Mouse (Mus musculus) hindbrain, embryonic 13.5 days (tissue): ENCODE measurements around the gene Dnaaf5. TPM values are rescaled to one million over a fixed set of nuclear protein-coding genes. Genes with fewer than 3 reads are reported as not detected.

Source experiments
- ATAC-seq: fragments of 200-750 bp; cut with Nextera tagmentation; 2 replicates; pipeline ENCODE4 v1.8.0; 2017; ENCODE audit warnings: moderate TSS enrichment; ENCODE audit not compliant: low FRiP score
- H3K27ac ChIP-seq: fragments of 300-500 bp; sonication (generic); 2 replicates; pipeline ENCODE4 v1.5.1; 2015; ENCODE audit warnings: inconsistent platforms, mild to moderate bottlenecking, moderate library complexity
- H3K27me3 ChIP-seq: fragments of 300-500 bp; sonication (generic); 2 replicates; pipeline ENCODE4 v1.6.1; 2015; ENCODE audit warnings: mild to moderate bottlenecking, inconsistent platforms
- H3K36me3 ChIP-seq: fragments of 300-500 bp; sonication (generic); 2 replicates; pipeline ENCODE4 v1.6.1; 2015; ENCODE audit warnings: mild to moderate bottlenecking, inconsistent platforms
- H3K4me1 ChIP-seq: fragments of 300-500 bp; sonication (generic); replicated peaks from 2 replicates; pipeline ENCODE4 v1.6.1; 2015; ENCODE audit warnings: inconsistent platforms
- H3K4me2 ChIP-seq: fragments of 300-500 bp; sonication (generic); 2 replicates; pipeline ENCODE4 v1.6.1; 2015; ENCODE audit warnings: inconsistent platforms, mild to moderate bottlenecking, moderate library complexity
- H3K4me3 ChIP-seq: fragments of 300-500 bp; sonication (generic); 2 replicates; pipeline ENCODE4 v1.5.1; 2015; ENCODE audit warnings: mild to moderate bottlenecking, inconsistent platforms
- H3K9ac ChIP-seq: fragments of 300-500 bp; sonication (generic); 2 replicates; pipeline ENCODE4 v1.6.1; 2015; ENCODE audit warnings: mild to moderate bottlenecking, inconsistent platforms
- H3K9me3 ChIP-seq: fragments of 300-500 bp; sonication (generic); 2 replicates; pipeline ENCODE4 v1.6.1; 2016; ENCODE audit warnings: inconsistent platforms
- WGBS: fragments of 180-500 bp; shearing (Covaris S2); methylation state at CpG from one replicate; pipeline ENCODE4 v1.1.7; 2015; 5-methylcytosine and 5-hydroxymethylcytosine counted together
- polyA plus RNA-seq: library from polyadenylated mRNA; unstranded; fragments of >200 nt; fragmentation: Nextera tagmentation; extraction: Ambion mirVana; gene quantifications from 2 replicates; pipeline ENCODE4 v1.2.1, GENCODE M21; 2015

Gene Dnaaf5
- polyA plus RNA-seq, 1 experiment from 2014 or later = 3.7 TPM

GRCm38 (mm10) chr5:139128476-139129065 lies 21.5 kb upstream of the Dnaaf5 start:
- ATAC-seq = no peak
- H3K4me2 ChIP-seq = peak overlapping the region; percentile 74
- peaks cover 23% of the 10 kb centered on the region for H3K4me1 ChIP-seq
- peak overlapping the region; percentile 83 for H3K9ac ChIP-seq
- peak overlapping the region; percentile 87; the same call in 1 of the 2 replicates for H3K27ac ChIP-seq
- peak overlapping the region; percentile 58 for H3K4me3 ChIP-seq
- peaks cover 15% of the 10 kb centered on the region for H3K27me3 ChIP-seq
- H3K9me3 ChIP-seq = no peaks in the 10 kb centered on the region
- H3K36me3 ChIP-seq = peaks cover 24% of the 10 kb centered on the region
- WGBS = 25% methylated on average over 12 of the region's 12 CpGs

- Histone ChIP-seq H3K4me3 (peak overlapping the region; percentile 58), H3K9ac (peak overlapping the region; percentile 83), H3K4me1 (peaks cover 23% of the 10 kb centered on the region), H3K27me3 (peaks cover 15% of the 10 kb centered on the region), H3K27ac (peak overlapping the region; percentile 87), H3K9me3 (no peaks in the 10 kb centered on the region), H3K4me2 (peak overlapping the region; percentile 74), H3K36me3 (peaks cover 24% of the 10 kb centered on the region)
- 9% methylated on average over 12 of the region's 12 CpGs for WGBS
- ATAC-seq = peak; percentile 84
Measured at GRCm38 (mm10) chr5:139129078-139129477, 20.9 kb upstream of the Dnaaf5 start.

DNA sequence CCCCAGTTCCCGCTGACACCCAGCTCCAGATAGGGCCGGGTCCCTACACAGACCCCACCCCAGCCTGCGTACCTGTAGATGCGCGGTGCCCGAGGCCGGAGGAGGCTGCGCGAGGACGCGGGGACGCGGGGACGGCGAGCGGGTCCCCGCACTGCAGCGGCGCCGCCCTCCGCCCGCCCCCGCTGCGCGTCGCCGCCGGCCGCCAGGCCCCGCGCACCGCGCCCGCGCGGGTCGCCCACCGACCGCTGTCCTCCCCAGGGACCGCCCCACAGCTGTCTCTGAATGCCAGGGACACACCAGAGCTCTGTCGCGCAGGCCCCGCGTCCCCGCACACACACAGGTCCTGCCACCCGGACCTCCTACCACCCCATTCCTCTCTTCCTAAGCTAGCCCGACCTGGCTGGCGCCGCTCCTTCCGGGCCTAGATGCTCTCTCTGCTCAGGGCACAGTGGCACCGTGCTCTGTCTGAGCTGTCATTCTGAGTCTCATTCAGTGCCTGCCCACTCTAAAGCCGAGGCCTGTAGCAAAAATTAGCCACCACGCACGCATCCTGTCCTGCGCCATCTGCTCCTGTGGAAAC lies 20.4 kb upstream of the Dnaaf5 start:
- peak; percentile 93 for ATAC-seq
- peak overlapping the region; percentile 83 for H3K9ac ChIP-seq
- peaks cover 23% of the 10 kb centered on the region for H3K4me1 ChIP-seq
- 3% methylated on average over 41 of the region's 55 CpGs for WGBS
- H3K36me3 ChIP-seq = peaks cover 24% of the 10 kb centered on the region
- peak overlapping the region; percentile 58 for H3K4me3 ChIP-seq
- no peaks in the 10 kb centered on the region for H3K9me3 ChIP-seq
- peaks cover 15% of the 10 kb centered on the region for H3K27me3 ChIP-seq
- H3K4me2 ChIP-seq = peak overlapping the region; percentile 74
- H3K27ac ChIP-seq = peak overlapping the region; percentile 87

DNA sequence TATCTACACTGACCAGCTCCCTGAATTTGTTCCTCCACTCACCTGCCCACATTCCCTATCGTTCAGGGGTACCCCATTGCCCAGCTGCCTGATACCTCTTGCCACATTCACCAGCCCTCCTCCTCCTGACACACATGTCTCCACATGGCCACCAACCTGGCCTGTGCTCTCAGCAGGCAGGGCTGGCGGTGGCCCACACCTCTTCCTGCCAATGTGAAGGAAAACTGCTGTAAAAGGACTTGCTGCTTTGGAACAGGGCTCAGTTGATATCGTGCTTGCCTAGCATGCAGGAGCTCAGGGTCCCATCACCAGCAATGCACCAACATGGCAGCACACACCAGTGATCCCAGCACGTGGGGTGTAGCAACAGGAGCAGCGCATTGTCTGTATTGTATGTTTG lies 19.7 kb upstream of the Dnaaf5 start:
- ATAC-seq = no peak
- peaks cover 15% of the 10 kb centered on the region for H3K27me3 ChIP-seq
- H3K4me2 ChIP-seq = peak overlapping the region; percentile 74; the same call in 1 of the 2 replicates
- H3K4me3 ChIP-seq = no peak overlapping the region
- no peaks in the 10 kb centered on the region for H3K9me3 ChIP-seq
- H3K4me1 ChIP-seq = peaks cover 23% of the 10 kb centered on the region
- H3K36me3 ChIP-seq = peaks cover 21% of the 10 kb centered on the region
- H3K27ac ChIP-seq = peak overlapping the region; percentile 87
- 84% methylated on average over 5 of the region's 5 CpGs for WGBS
- H3K9ac ChIP-seq = peak overlapping the region; percentile 83

- 82% methylated on average over 8 of the region's 8 CpGs for WGBS
- Histone ChIP-seq H3K4me2 (no peak overlapping the region), H3K9me3 (no peaks in the 10 kb centered on the region)
Measured at GRCm38 (mm10) chr5:139134501-139134900, 15.5 kb upstream of the Dnaaf5 start.

GRCm38 (mm10) chr5:139136341-139136740 lies 13.7 kb upstream of the Dnaaf5 start:
- Histone ChIP-seq H3K36me3 (no peaks in the 10 kb centered on the region), H3K4me2 (no peak overlapping the region), H3K27me3 (0 out of 2 replicates have a peak, but pooled peaks cover 8% of the 10 kb centered on the region), H3K9ac (no peak overlapping the region), H3K4me1 (0 out of 2 replicates have a peak, but pooled peaks cover 5% of the 10 kb centered on the region), H3K9me3 (no peaks in the 10 kb centered on the region), H3K4me3 (no peak overlapping the region), H3K27ac (no peak overlapping the region)
- WGBS = 67% methylated on average over 1 of the region's 1 CpGs
- ATAC-seq = no peak

More at GRCm38 (mm10) chr5:139134501-139134900, 15.5 kb upstream of the Dnaaf5 start:
- no peaks in the 10 kb centered on the region for H3K36me3 ChIP-seq
- no peak overlapping the region for H3K27ac ChIP-seq
- peaks cover 8% of the 10 kb centered on the region; the same call in 1 of the 2 replicates for H3K4me1 ChIP-seq
- H3K27me3 ChIP-seq = peaks cover 15% of the 10 kb centered on the region
- no peak overlapping the region for H3K4me3 ChIP-seq
- no peak overlapping the region for H3K9ac ChIP-seq
- ATAC-seq = no peak

DNA sequence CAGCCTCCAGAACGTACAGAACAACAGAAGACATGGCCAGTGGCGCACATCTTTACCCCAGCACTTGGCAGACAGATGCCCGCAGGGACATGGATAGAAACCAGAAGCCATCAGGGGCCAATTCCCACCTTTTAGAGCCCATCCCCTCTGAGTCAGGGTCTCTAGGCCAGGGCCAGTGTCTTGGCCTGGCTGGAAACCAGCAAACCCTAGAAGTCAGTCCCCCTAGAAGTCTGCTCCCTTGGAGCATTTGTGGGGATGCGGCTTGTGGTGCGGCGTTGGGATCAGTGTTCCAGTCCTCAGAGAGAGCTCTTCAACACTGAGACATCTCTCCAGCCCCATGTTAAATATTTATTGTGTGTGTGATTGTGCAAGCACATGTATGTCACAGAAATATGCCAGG lies 12.8 kb upstream of the Dnaaf5 start:
- H3K4me2 ChIP-seq = no peak overlapping the region
- 90% methylated on average over 6 of the region's 6 CpGs for WGBS
- no peak overlapping the region for H3K9ac ChIP-seq
- no peak overlapping the region for H3K4me3 ChIP-seq
- no peaks in the 10 kb centered on the region for H3K9me3 ChIP-seq
- H3K36me3 ChIP-seq = no peaks in the 10 kb centered on the region
- H3K27me3 ChIP-seq = no peaks in the 10 kb centered on the region
- no peak overlapping the region for H3K27ac ChIP-seq
- H3K4me1 ChIP-seq = 0 out of 2 replicates have a peak, but pooled peaks cover 5% of the 10 kb centered on the region
- ATAC-seq = no peak

DNA sequence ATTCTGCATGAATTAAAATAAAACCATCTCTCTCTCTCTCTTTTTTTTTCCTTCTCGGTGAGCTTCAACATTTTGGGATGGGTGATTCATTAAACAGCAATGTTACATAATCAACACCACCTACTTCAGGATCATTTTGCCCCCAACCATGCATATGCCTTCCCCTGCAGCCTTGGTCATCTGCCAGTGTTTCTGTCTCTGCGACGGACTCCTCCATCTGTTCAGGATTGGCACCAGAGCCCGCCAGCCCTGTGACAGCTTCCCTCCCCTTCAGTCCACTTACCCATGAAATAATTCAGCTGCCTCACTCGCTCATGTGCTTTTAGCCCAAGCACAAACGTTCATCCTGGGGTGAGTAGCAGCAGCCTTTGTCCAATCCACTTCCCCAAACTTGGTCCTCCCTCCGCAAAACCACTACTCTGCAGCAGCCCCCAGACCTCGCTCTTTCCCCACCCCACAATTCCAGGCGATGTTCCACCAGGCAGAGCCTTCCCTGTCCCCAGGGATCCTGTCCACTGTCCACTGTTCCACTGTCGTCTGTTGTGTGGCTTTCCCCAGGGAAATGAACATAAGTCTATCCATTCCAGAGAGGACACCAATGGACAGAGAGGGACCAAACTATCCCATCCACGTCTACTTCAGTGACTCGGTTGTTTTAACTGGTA lies 11.6 kb upstream of the Dnaaf5 start:
- H3K27ac ChIP-seq = peak overlapping the region; percentile 77
- H3K4me1 ChIP-seq = 0 out of 2 replicates have a peak, but pooled peaks cover 5% of the 10 kb centered on the region
- no peak overlapping the region for H3K9ac ChIP-seq
- H3K4me3 ChIP-seq = no peak overlapping the region
- whole genome bisulfite sequencing = 58% methylated on average over 12 of the region's 12 CpGs
- H3K36me3 ChIP-seq = no peaks in the 10 kb centered on the region
- H3K9me3 ChIP-seq = no peaks in the 10 kb centered on the region
- no peak for ATAC-seq
- no peaks in the 10 kb centered on the region for H3K27me3 ChIP-seq
- no peak overlapping the region for H3K4me2 ChIP-seq

DNA sequence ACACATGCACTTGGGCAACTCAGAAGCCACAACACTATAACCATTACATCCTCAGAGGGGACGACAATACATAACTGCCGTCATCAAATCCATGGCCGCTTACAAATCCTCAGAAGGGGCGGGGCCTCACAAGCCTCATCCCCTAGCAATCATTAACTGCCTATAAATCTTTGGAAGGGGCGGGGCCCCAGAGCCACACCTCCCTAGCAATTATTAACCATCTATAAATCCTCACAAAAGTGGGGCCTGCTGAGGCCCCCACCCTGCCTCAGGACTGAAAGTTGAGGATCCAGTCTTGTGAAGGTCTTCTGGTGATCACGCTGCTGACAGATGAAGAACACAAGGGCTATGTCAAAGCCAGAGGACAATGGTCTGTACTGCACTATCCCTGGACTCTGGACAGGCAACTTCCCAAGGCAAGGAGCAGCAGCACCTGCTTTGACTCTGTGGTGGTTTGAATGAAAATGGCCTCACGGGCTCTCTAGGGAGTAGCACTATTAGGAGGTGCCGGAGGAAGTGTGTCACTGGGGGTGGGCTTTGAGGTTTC lies 11.0 kb upstream of the Dnaaf5 start:
- Histone ChIP-seq H3K27ac (no peak overlapping the region; the same call in 1 of the 2 replicates), H3K4me3 (no peak overlapping the region), H3K36me3 (no peaks in the 10 kb centered on the region), H3K4me1 (0 out of 2 replicates have a peak, but pooled peaks cover 5% of the 10 kb centered on the region), H3K9me3 (no peaks in the 10 kb centered on the region), H3K27me3 (no peaks in the 10 kb centered on the region), H3K9ac (no peak overlapping the region), H3K4me2 (no peak overlapping the region)
- ATAC-seq = no peak
- 90% methylated on average over 8 of the region's 8 CpGs for WGBS

DNA sequence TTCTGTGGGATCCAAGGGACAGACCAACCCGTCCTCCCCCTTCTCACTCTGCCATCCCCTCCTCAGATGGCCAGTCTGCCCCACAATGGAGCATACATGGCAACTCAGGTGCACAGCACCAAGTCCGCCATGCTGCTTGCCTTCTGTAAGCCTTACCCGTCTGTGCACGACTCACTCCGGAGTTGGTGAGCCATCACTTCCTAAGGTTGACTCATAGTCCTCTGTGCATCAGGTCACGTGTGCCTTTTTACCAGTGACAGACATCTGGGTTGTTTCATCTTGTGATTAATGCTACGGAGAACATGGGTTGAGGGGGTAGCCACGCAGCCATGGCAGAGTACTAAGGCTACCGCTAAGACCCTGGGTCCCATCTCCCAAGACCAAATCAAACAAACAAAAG lies 9.4 kb upstream of the Dnaaf5 start:
- no peak for ATAC-seq
- 87% methylated on average over 9 of the region's 9 CpGs for WGBS
- Histone ChIP-seq H3K27me3 (no peaks in the 10 kb centered on the region), H3K9ac (no peak overlapping the region), H3K4me2 (no peak overlapping the region), H3K4me1 (0 out of 2 replicates have a peak, but pooled peaks cover 5% of the 10 kb centered on the region), H3K27ac (no peak overlapping the region), H3K4me3 (no peak overlapping the region), H3K36me3 (0 out of 2 replicates have a peak, but pooled peaks cover 3% of the 10 kb centered on the region), H3K9me3 (no peaks in the 10 kb centered on the region)

DNA sequence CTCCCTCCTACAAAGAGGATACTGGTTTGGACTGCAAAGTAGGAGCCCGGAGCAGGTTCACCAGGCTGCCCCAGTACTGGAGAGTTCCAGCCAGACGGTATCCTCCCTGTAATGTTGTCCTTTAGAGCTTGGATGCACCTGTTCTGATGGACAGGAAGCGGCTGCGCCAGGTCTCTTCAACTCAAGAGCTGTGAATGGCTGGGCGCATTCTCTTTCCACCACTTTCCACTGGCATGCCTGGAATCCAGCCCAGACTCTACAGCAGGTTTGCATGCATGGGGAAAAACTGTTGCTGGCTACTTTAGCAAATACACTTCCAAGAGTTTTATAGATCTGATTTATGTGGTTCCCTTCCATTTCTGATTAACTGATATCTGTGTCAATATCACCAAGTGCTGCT lies 8.7 kb upstream of the Dnaaf5 start:
- Histone ChIP-seq H3K36me3 (0 out of 2 replicates have a peak, but pooled peaks cover 7% of the 10 kb centered on the region), H3K4me1 (0 out of 2 replicates have a peak, but pooled peaks cover 5% of the 10 kb centered on the region), H3K4me2 (no peak overlapping the region), H3K27me3 (no peaks in the 10 kb centered on the region), H3K4me3 (no peak overlapping the region), H3K27ac (no peak overlapping the region), H3K9me3 (no peaks in the 10 kb centered on the region), H3K9ac (0 out of 2 replicates have a peak overlapping the region, but pooled peaks have one; percentile 2)
- no peak for ATAC-seq
- WGBS = 86% methylated on average over 5 of the region's 5 CpGs

- H3K4me3 ChIP-seq = no peak overlapping the region
- H3K27me3 ChIP-seq = no peaks in the 10 kb centered on the region
- no peak overlapping the region for H3K4me2 ChIP-seq
- peaks cover 13% of the 10 kb centered on the region for H3K4me1 ChIP-seq
- WGBS = 80% methylated on average over 3 of the region's 3 CpGs
- no peak for ATAC-seq
- H3K36me3 ChIP-seq = 0 out of 2 replicates have a peak, but pooled peaks cover 7% of the 10 kb centered on the region
- no peaks in the 10 kb centered on the region for H3K9me3 ChIP-seq
- no peak overlapping the region for H3K27ac ChIP-seq
- no peak overlapping the region for H3K9ac ChIP-seq
Measured at GRCm38 (mm10) chr5:139143890-139144289, 6.1 kb upstream of the Dnaaf5 start.
